Mouse (Mus musculus) erythroblast, embryonic 14.5 days (primary cell): ENCODE measurements around the gene Mydgf. TPM values are rescaled to one million over a fixed set of nuclear protein-coding genes. Genes with fewer than 3 reads are reported as not detected.

Experiments
- H3K27me3 ChIP-seq: 2 replicates; pipeline ENCODE4 v1.6.1; 2012; ENCODE audit warnings: inconsistent platforms; ENCODE audit not compliant: control insufficient read depth
- H3K36me3 ChIP-seq: 2 replicates; pipeline ENCODE4 v1.6.1; 2012; ENCODE audit warnings: mild to moderate bottlenecking, inconsistent platforms; ENCODE audit not compliant: control insufficient read depth
- H3K4me1 ChIP-seq: 2 replicates; pipeline ENCODE4 v1.6.1; 2012; ENCODE audit warnings: inconsistent platforms; ENCODE audit not compliant: control insufficient read depth
- H3K4me3 ChIP-seq: replicated peaks from 2 replicates; pipeline ENCODE3; 2012; ENCODE audit warnings: moderate library complexity, mild to moderate bottlenecking, inconsistent platforms
- H3K9me3 ChIP-seq: 2 replicates; pipeline ENCODE4 v1.6.1; 2012; ENCODE audit warnings: low read length, inconsistent platforms, mixed read lengths; ENCODE audit not compliant: control insufficient read depth
- GATA1 ChIP-seq: IDR thresholded peaks from 2 replicates; pipeline ENCODE4 v1.6.1; 2012; ENCODE audit warnings: low read length, inconsistent platforms, mixed read lengths
- TAL1 ChIP-seq: IDR thresholded peaks from 3 replicates; pipeline ENCODE4 v1.6.1; 2012; ENCODE audit warnings: low read length, inconsistent platforms, mixed read lengths
- polyA plus RNA-seq: library from polyadenylated mRNA; stranded (reverse); fragments of >175 nt; gene quantifications from 2 replicates; pipeline ENCODE4 v1.2.3, GENCODE M21; 2012

The Mydgf gene
- polyA plus RNA-seq, 1 experiment = 1.8 TPM

- no peak overlapping the region for H3K4me3 ChIP-seq
- no peaks in the 10 kb centered on the region for H3K36me3 ChIP-seq
- TF ChIP-seq TAL1 = no peak
- TF ChIP-seq GATA1 = no peak
- peaks cover 41% of the 10 kb centered on the region for H3K27me3 ChIP-seq
- H3K9me3 ChIP-seq = no peaks in the 10 kb centered on the region
- H3K4me1 ChIP-seq = peaks cover 23% of the 10 kb centered on the region
Observed at GRCm38 (mm10) chr17:56159729-56160128, 24.0 kb downstream of the Mydgf start.

DNA sequence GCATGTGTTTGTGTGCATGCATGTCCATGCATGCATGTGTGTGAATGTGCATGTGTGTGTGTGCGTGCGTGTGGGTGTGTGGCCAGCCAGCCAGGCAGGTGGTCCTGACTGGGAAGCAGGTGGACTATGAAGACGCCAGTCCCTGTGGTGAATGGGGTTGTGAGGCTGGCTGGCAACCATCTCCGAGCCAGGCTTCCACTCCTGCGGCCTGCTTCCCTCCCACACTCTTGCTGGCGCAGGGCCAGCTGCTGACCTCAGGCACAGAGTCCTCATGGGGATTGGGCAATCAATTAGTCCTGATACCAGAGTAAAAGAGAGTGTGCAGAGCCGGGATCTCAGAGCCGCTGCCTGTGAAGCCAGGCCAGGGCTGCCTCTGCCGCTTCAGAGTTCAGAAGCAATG, 30.1 kb downstream of the Mydgf start:
- no peaks in the 10 kb centered on the region for H3K9me3 ChIP-seq
- H3K36me3 ChIP-seq = no peaks in the 10 kb centered on the region
- no peak overlapping the region for H3K4me3 ChIP-seq
- H3K27me3 ChIP-seq = peaks cover 61% of the 10 kb centered on the region
- H3K4me1 ChIP-seq = no peaks in the 10 kb centered on the region
- TF ChIP-seq TAL1 = no peak
- TF ChIP-seq GATA1 = no peak

GRCm38 (mm10) chr17:56149897-56150296, 33.8 kb downstream of the Mydgf start:
- Histone ChIP-seq H3K9me3 (no peaks in the 10 kb centered on the region), H3K4me3 (no peak overlapping the region), H3K27me3 (peaks cover 71% of the 10 kb centered on the region), H3K4me1 (no peaks in the 10 kb centered on the region), H3K36me3 (no peaks in the 10 kb centered on the region)
- TF ChIP-seq TAL1 (no peak), GATA1 (no peak)

DNA sequence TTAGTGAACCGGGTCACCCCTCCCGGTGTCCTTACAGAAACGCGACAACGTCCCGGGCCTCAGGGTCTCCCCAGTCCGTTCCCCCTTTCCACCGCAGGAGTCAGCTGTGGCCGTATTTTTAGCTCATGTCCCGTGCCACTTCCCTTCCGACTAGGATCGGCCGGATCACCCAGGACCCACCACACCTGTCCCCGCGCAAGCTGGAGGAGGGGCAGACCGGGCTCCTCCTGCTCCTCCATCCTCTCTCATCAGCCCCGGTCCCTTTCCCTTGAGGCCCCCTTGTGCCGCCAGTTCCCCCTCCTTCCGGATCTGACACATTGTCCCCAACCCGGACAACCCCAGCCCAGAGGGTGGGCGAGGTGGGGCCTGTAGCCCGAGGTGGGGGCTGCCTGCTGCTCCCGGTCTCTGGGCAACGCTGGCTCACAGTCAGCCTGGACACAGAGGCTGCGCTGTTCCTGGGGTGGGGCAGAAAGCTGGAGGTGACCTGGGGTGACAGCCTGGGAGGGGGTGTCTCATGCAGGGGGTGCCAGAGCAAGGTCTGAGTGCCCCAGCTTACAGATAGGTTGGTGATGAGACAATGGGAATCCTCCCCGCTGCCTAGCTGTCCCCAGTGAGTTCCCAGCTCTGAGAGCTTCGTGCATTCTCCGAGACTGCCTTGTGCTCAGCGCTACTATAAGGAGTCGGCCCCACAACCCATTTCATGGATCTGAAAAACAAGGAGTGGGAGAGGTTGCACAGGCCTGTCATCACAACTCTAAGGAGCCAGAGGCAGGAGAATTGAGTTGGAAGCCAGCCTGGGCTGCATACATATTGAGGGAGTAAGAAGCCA, 34.7 kb downstream of the Mydgf start:
- H3K4me1 ChIP-seq = no peaks in the 10 kb centered on the region
- H3K27me3 ChIP-seq = peaks cover 75% of the 10 kb centered on the region
- H3K4me3 ChIP-seq = no peak overlapping the region
- TF ChIP-seq TAL1 (no peak), GATA1 (no peak)
- no peaks in the 10 kb centered on the region for H3K9me3 ChIP-seq
- no peaks in the 10 kb centered on the region for H3K36me3 ChIP-seq

DNA sequence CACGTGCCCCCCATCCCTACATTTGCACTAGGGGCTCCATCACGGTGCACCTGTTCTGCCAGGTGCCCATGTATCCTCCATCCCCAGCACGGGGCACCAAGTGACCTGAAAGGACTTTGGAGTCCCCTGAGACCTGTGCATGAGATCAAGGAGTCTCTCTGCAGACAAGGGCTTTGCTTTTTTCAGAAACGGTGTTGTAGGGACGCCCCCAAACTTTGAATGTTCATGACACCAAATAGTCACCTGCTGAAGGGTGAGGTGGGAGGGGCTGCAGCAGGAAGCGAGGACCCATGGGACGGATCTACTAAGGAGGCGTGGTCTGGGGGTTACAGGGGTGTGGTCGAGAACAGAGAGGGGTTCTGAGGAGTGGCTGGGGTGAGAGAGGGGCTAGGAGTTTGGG, 35.4 kb downstream of the Mydgf start:
- no peaks in the 10 kb centered on the region for H3K9me3 ChIP-seq
- H3K4me1 ChIP-seq = no peaks in the 10 kb centered on the region
- H3K4me3 ChIP-seq = no peak overlapping the region
- H3K36me3 ChIP-seq = no peaks in the 10 kb centered on the region
- peaks cover 75% of the 10 kb centered on the region for H3K27me3 ChIP-seq
- TF ChIP-seq TAL1 (no peak), GATA1 (no peak)

DNA sequence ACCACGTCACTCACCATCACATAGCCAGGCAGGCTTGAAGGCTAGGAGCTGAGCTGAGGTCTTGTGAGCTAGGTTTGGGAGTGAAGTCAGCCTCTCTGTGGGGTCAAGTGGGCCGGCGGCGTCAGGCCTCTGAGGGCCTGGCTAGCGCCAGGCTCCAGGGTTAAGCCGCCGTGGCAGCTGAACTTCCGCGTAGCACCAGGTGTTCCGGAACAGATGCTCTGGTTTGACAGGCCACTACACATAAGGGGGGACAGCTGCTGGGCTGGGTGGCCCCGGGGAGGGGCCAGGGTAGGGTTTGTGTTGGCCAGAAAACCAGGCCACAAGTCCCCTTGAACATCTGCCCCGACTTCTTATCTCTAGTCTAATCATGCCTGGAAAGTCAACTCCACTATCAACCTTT, 36.3 kb downstream of the Mydgf start:
- Histone ChIP-seq H3K27me3 (peaks cover 82% of the 10 kb centered on the region), H3K4me3 (no peak overlapping the region), H3K9me3 (no peaks in the 10 kb centered on the region), H3K4me1 (no peaks in the 10 kb centered on the region), H3K36me3 (no peaks in the 10 kb centered on the region)
- TF ChIP-seq TAL1 (no peak), GATA1 (no peak)

DNA sequence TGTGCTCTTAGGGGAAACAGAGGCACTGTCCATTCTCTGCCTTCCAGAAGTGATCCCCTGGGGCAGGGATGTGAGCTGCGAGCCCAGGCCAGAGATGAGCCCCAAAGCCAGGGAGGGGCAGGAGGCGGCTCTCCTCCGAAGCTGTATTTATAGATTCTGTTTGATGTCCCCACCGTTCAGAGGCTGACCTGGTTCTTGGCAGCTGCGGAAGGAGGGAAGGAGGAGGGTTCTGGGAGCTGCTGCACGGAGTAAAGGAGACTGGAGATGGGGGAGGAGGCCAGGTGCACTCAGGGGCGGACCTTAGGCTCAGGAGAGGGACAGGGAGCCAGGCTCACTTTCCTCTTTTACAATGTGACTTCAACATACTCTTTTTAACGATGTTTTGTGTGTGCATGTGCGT, 37.6 kb downstream of the Mydgf start:
- Histone ChIP-seq H3K9me3 (no peaks in the 10 kb centered on the region), H3K27me3 (peaks cover 93% of the 10 kb centered on the region), H3K36me3 (no peaks in the 10 kb centered on the region), H3K4me3 (no peak overlapping the region), H3K4me1 (peaks cover 8% of the 10 kb centered on the region; the same call in 1 of the 2 replicates)
- TF ChIP-seq TAL1 (no peak), GATA1 (no peak)

DNA sequence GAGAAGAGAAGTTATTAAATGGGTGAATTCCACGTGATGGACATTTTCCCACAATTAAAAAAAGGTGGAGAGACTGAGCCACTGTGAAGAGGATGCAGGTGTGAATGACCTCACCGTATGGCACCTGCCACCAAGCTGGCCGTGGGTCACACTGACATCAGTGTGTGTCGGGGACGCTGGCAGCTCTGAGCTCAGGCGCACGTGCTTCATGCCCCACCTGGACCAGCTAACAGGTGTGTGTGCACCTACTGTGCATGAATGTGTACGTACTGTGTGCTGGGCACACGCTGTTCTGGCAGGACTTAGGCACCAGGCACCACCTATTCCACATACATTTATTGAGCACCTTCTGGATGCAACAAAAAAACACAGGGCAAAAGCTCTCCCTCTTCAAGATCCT, 39.2 kb downstream of the Mydgf start:
- Histone ChIP-seq H3K4me1 (peaks cover 15% of the 10 kb centered on the region), H3K4me3 (no peak overlapping the region), H3K9me3 (no peaks in the 10 kb centered on the region), H3K36me3 (no peaks in the 10 kb centered on the region), H3K27me3 (peaks cover 93% of the 10 kb centered on the region)
- TF ChIP-seq TAL1 = no peak
- TF ChIP-seq GATA1 = no peak

GRCm38 (mm10) chr17:56141702-56142605, 41.8 kb downstream of the Mydgf start:
- H3K27me3 ChIP-seq = peaks cover 82% of the 10 kb centered on the region

More at GRCm38 (mm10) chr17:56141702-56142605, 41.8 kb downstream of the Mydgf start:
- H3K4me1 ChIP-seq = peaks cover 18% of the 10 kb centered on the region
- no peaks in the 10 kb centered on the region for H3K9me3 ChIP-seq
- no peak for TF ChIP-seq GATA1
- TF ChIP-seq TAL1 = no peak
- no peak overlapping the region for H3K4me3 ChIP-seq
- no peaks in the 10 kb centered on the region for H3K36me3 ChIP-seq
